ENCODE assay signal across 9 mouse cellular contexts in genomic region chr15:96474325-96474955, GRCm38 (mm10). TPM values are rescaled to one million over a fixed set of nuclear protein-coding genes. Genes with fewer than 3 reads are reported as not detected.
DNase-seq lines count a peak whose midpoint lies in the region; ATAC-seq lines count a peak whose summit lies in the region.
"Had no signal": no experiment of that assay in that cellular context is flagged by ENCODE, and none has a peak within 500 bp of the region (broad histone marks: within the 10 kb centered on the region; RNA-seq: fewer than 3 reads in every experiment).

No protein-coding gene starts in this region.

- H3K9me3 ChIP-seq in heart, embryonic 10.5 days: no peaks in the 10 kb centered on the region
- peaks cover 14% of the 10 kb centered on the region; the same call in 1 of the 2 replicates for H3K9me3 ChIP-seq in megakaryocyte, embryonic 14.5 days
- no peaks in the 10 kb centered on the region for H3K9me3 ChIP-seq in hindbrain, embryonic 14.5 days (ENCODE audit: control insufficient read depth, low read length)
- H3K9me3 ChIP-seq: heart, embryonic 13.5 days had no signal

- no peak overlapping the region for H3K9ac ChIP-seq in hindbrain, embryonic 14.5 days
- H3K9ac ChIP-seq: heart, embryonic 13.5 days had no signal

- ATAC-seq in hindbrain, embryonic 14.5 days (ENCODE audit: low FRiP score): no peak

- peak; percentile 47 to 75 for DNase-seq in heart, adult 18-20 months
- DNase-seq in heart, embryonic 10.5 days (ENCODE audit: low spot score): no peak
- DNase-seq in ZHBTc4 (ENCODE audit: low read depth, low spot score): peak; percentile 34
- DNase-seq in kidney, postnatal 36 days: peak; percentile 44 to 50
- DNase-seq in cerebellum, postnatal 10 days: no peak
- no peak for DNase-seq in frontal cortex, postnatal 14 days (ENCODE audit: low spot score in 2 of 2)
- no peak for DNase-seq in hindbrain, embryonic 14.5 days (ENCODE audit: low spot score)

- H3K27ac ChIP-seq in heart, embryonic 10.5 days: no peak overlapping the region
- no peak overlapping the region for H3K27ac ChIP-seq in hindbrain, embryonic 14.5 days
- H3K27ac ChIP-seq: heart, embryonic 13.5 days had no signal

- H3K4me3 ChIP-seq in heart, embryonic 10.5 days: no peak overlapping the region
- H3K4me3 ChIP-seq in megakaryocyte, embryonic 14.5 days (replicated peaks): peak overlapping the region; percentile 88
- H3K4me3 ChIP-seq in hindbrain, embryonic 14.5 days (replicated peaks; ENCODE audit: low read length): no peak overlapping the region
- H3K4me3 ChIP-seq: heart, embryonic 13.5 days had no signal

- no peaks in the 10 kb centered on the region; the same call in 1 of the 2 replicates for H3K4me1 ChIP-seq in heart, embryonic 10.5 days
- peaks cover 63% of the 10 kb centered on the region for H3K4me1 ChIP-seq in megakaryocyte, embryonic 14.5 days
- H3K4me1 ChIP-seq in hindbrain, embryonic 14.5 days (replicated peaks; ENCODE audit: control insufficient read depth, insufficient read depth, low read length): no peaks in the 10 kb centered on the region

- H3K4me2 ChIP-seq in hindbrain, embryonic 14.5 days (replicated peaks): no peak overlapping the region
- H3K4me2 ChIP-seq: heart, embryonic 13.5 days had no signal

- no peaks in the 10 kb centered on the region for H3K36me3 ChIP-seq in heart, embryonic 10.5 days
- peaks cover 42% of the 10 kb centered on the region for H3K36me3 ChIP-seq in megakaryocyte, embryonic 14.5 days (replicated peaks; ENCODE audit: low read length)
- H3K36me3 ChIP-seq in hindbrain, embryonic 14.5 days (replicated peaks; ENCODE audit: control insufficient read depth, insufficient read depth): no peaks in the 10 kb centered on the region
- H3K36me3 ChIP-seq: heart, embryonic 13.5 days had no signal

- 71% methylated on average over 20 of the region's 20 CpGs for WGBS in heart, embryonic 10.5 days
- 81% methylated on average over 20 of the region's 20 CpGs for WGBS in hindbrain, embryonic 14.5 days

- no peaks in the 10 kb centered on the region for H3K27me3 ChIP-seq in heart, embryonic 10.5 days (ENCODE audit: insufficient read depth, poor library complexity, severe bottlenecking)
- no peaks in the 10 kb centered on the region for H3K27me3 ChIP-seq in megakaryocyte, embryonic 14.5 days (replicated peaks)
- H3K27me3 ChIP-seq in hindbrain, embryonic 14.5 days (ENCODE audit: control insufficient read depth, insufficient read depth, low read length): no peaks in the 10 kb centered on the region
- H3K27me3 ChIP-seq: heart, embryonic 13.5 days had no signal

RNA-seq across cellular contexts. Expression of gene Scaf11, which starts 13.8 kb away (rescaled TPM):
- 10 to 100 TPM; 43.9 to 49.4 TPM for total RNA-seq in heart, adult 18-20 months (2021)
- 77.2 and 93.0 TPM in 2 replicates for polyA plus RNA-seq in heart, embryonic 10.5 days (2016; fragmentation: Nextera tagmentation; extraction: Ambion mirVana)
- 7.2 and 14.6 TPM in 2 replicates for polyA plus RNA-seq in megakaryocyte, embryonic 14.5 days (2012; ENCODE audit: insufficient read depth, low replicate concordance)
- polyA plus RNA-seq in hindbrain, embryonic 14.5 days (2014; fragmentation: Nextera tagmentation; extraction: Ambion mirVana): 47.5 and 49.6 TPM in 2 replicates

Comparison
In these comparisons a context has a peak if more than half of its experiments do, and no peak if none do; other contexts are left out.
1. DNase-seq: peak in heart, adult 18-20 months (2 of 2), ZHBTc4 (single experiment) and kidney, postnatal 36 days (2 of 2); none in heart, embryonic 10.5 days (single experiment), cerebellum, postnatal 10 days (0 of 2), frontal cortex, postnatal 14 days (0 of 2) and hindbrain, embryonic 14.5 days (single experiment).